Mouse (Mus musculus) heart, postnatal 0 days (tissue): ENCODE results near the gene Rfc4. TPM values are rescaled to one million over a fixed set of nuclear protein-coding genes. Genes with fewer than 3 reads are reported as not detected.
A peak's percentile ranks its signal among the peaks of the same experiment; 100 is the strongest.

Experiments used
- ATAC-seq: fragments of 200-750 bp; cut with Nextera tagmentation; 2 replicates; pipeline ENCODE4 v1.8.0; 2017; ENCODE audit warnings: low read depth, moderate number of reproducible peaks, moderate library complexity; ENCODE audit not compliant: insufficient read depth
- DNase-seq: peaks from one replicate; pipeline ENCODE4 v3.0.0-alpha.2; 2016; ENCODE audit warnings: low spot score
- H3K27ac ChIP-seq: fragments of 300-500 bp; sonication (generic); 2 replicates; pipeline ENCODE4 v1.5.1; 2014; ENCODE audit warnings: low read depth, mild to moderate bottlenecking
- H3K27me3 ChIP-seq: fragments of 300-500 bp; sonication (generic); 2 replicates; pipeline ENCODE4 v1.6.1; 2014; ENCODE audit warnings: low read length, mixed read lengths; ENCODE audit not compliant: control insufficient read depth, insufficient read depth
- H3K36me3 ChIP-seq: fragments of 300-500 bp; sonication (generic); replicated peaks from 2 replicates; pipeline ENCODE4 v1.6.1; 2014; ENCODE audit warnings: low read length, mixed read lengths; ENCODE audit not compliant: control insufficient read depth, insufficient read depth
- H3K4me1 ChIP-seq: fragments of 300-500 bp; sonication (generic); 2 replicates; pipeline ENCODE4 v1.6.1; 2014; ENCODE audit warnings: antibody characterized with exemption; ENCODE audit not compliant: control insufficient read depth, insufficient read depth
- H3K4me2 ChIP-seq: fragments of 300-500 bp; sonication (generic); 2 replicates; pipeline ENCODE4 v1.6.1; 2014; ENCODE audit warnings: low read depth, mild to moderate bottlenecking, low read length, moderate library complexity
- H3K4me3 ChIP-seq: fragments of 300-500 bp; sonication (generic); 2 replicates; pipeline ENCODE4 v1.5.1; 2014; ENCODE audit warnings: low read depth, low read length
- H3K9ac ChIP-seq: fragments of 300-500 bp; sonication (generic); replicated peaks from 2 replicates; pipeline ENCODE4 v1.6.1; 2014; ENCODE audit warnings: low read depth, low read length, mixed read lengths
- H3K9me3 ChIP-seq: fragments of 300-500 bp; sonication (generic); replicated peaks from 2 replicates; pipeline ENCODE4 v1.6.1; 2016; ENCODE audit warnings: low read length; ENCODE audit not compliant: control insufficient read depth
- CTCF ChIP-seq: IDR thresholded peaks from 2 replicates; pipeline ENCODE4 v1.5.1; 2016; ENCODE audit warnings: antibody characterized with exemption, control low read depth, low read depth
- EP300 ChIP-seq: IDR thresholded peaks from 2 replicates; pipeline ENCODE4 v1.6.1; 2016; ENCODE audit warnings: antibody characterized with exemption, low read depth
- WGBS: fragments of 180-500 bp; shearing (Covaris S2); extraction: QIAGEN DNeasy Blood & Tissue Kit; methylation state at CpG from one replicate; pipeline ENCODE4 v1.1.7; 2014; 5-methylcytosine and 5-hydroxymethylcytosine counted together
- polyA plus RNA-seq: library from polyadenylated mRNA; unstranded; fragments of >200 nt; fragmentation: Nextera tagmentation; extraction: Ambion mirVana; gene quantifications from 2 replicates; pipeline ENCODE4 v1.2.1, GENCODE M21; 2015
- total RNA-seq: library from RNA; depleted of rRNA; stranded (reverse); fragments of >200 nt; gene quantifications from 2 replicates; pipeline ENCODE4 v1.2.3, GENCODE M21; 2014; ENCODE audit warnings: low replicate concordance

Rfc4 gene
- total and polyA plus RNA-seq, 2 experiments from 2014 or later, result 16.8 to 38.1 TPM

DNA sequence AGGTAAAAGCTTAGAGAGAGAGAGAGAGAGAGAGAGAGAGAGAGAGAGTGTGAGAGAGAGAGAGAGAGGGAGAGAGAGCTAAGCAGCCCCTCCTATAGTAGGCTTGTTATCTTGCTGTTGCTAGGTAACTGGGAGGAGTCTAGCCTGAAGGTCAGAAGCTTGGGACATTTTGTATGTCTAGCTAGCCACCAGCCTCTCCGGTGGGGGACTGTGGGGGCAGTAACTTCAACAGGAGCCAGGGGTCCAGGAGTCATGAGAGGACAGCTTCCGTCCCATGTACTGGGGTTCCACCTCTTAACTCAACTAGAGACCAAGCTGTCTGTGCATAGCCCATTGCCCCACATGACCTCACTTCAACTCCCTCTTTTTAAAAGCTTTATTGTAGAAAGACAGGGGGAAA lies 31.4 kb upstream of the Rfc4 start:
- Histone ChIP-seq H3K4me1 (peaks cover 7% of the 10 kb centered on the region; the same call in 1 of the 2 replicates), H3K9me3 (no peaks in the 10 kb centered on the region), H3K27me3 (no peaks in the 10 kb centered on the region), H3K9ac (no peak overlapping the region), H3K4me3 (no peak overlapping the region), H3K4me2 (no peak overlapping the region), H3K36me3 (no peaks in the 10 kb centered on the region), H3K27ac (no peak overlapping the region)
- peak; percentile 77 for ATAC-seq
- DNase-seq, result no peak
- no peak for TF ChIP-seq EP300
- no peak for TF ChIP-seq CTCF
- WGBS, result 31% methylated on average over 2 of the region's 2 CpGs

DNA sequence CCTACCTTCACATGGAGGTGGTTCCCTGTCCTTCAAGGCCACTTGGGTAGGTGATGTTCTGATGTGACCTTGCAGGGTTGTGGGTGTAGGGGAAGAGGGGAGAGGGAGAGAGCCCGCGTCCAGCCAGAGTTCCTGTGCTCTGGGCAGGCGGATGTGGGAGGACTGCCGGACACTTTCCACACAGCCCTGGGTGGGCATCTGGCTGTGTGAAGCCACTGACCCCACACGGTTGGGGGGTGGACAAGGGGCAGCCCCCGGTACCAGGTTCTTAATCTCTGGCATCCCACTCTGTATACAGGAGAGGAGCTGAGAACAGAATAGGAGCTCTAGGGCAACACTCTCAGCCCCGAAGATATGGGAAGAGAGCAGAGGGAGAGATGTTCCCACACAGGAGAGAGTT lies 30.8 kb upstream of the Rfc4 start:
- ATAC-seq (no peak), DNase-seq (no peak)
- H3K27ac ChIP-seq, result no peak overlapping the region
- H3K4me3 ChIP-seq, result no peak overlapping the region
- no peak overlapping the region for H3K4me2 ChIP-seq
- H3K9me3 ChIP-seq, result no peaks in the 10 kb centered on the region
- no peak overlapping the region for H3K9ac ChIP-seq
- no peaks in the 10 kb centered on the region for H3K36me3 ChIP-seq
- H3K4me1 ChIP-seq, result peaks cover 7% of the 10 kb centered on the region; the same call in 1 of the 2 replicates
- TF ChIP-seq CTCF (no peak), EP300 (no peak)
- no peaks in the 10 kb centered on the region for H3K27me3 ChIP-seq
- 81% methylated on average over 7 of the region's 7 CpGs for WGBS

DNA sequence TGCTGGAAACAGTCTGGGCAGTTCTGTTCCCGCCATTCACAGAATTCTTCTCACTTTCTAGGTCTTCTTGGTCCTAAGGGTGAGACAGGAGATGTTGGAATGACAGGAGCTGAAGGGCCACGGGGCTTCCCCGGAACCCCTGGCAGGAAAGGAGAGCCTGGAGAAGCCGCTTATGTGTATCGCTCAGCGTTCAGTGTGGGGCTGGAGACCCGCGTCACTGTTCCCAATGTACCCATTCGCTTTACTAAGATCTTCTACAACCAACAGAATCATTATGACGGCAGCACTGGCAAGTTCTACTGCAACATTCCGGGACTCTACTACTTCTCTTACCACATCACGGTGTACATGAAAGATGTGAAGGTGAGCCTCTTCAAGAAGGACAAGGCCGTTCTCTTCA lies 29.5 kb upstream of the Rfc4 start:
- DNase-seq (no peak), ATAC-seq (no peak)
- Histone ChIP-seq H3K27me3 (no peaks in the 10 kb centered on the region), H3K36me3 (no peaks in the 10 kb centered on the region), H3K27ac (no peak overlapping the region), H3K4me2 (no peak overlapping the region), H3K9ac (no peak overlapping the region), H3K4me1 (peaks cover 7% of the 10 kb centered on the region; the same call in 1 of the 2 replicates), H3K4me3 (no peak overlapping the region), H3K9me3 (no peaks in the 10 kb centered on the region)
- TF ChIP-seq EP300 (no peak), CTCF (no peak)
- 93% methylated on average over 13 of the region's 13 CpGs for WGBS

DNA sequence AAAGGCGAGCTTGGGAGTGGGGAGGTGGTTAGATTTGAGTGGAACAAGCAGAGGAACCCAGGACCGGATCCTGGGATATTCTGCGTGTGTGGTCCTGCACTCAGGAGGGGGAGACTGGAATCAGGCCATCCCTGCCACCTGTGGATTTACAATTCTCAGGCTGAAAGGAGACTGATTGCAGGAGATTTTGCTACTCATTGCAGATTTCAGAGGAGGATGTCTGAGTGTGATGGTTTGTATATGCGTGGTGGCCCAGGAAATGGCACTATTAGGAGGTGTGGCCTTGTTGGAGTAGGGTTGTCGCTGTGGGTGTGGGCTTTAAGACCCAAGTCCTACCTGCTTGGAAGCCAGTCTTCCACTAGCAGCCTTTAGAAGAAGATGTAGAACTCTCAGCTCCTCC lies 26.7 kb upstream of the Rfc4 start:
- Histone ChIP-seq H3K36me3 (no peaks in the 10 kb centered on the region), H3K4me2 (no peak overlapping the region), H3K9me3 (no peaks in the 10 kb centered on the region), H3K4me3 (no peak overlapping the region), H3K4me1 (peaks cover 4% of the 10 kb centered on the region; the same call in 1 of the 2 replicates), H3K27ac (no peak overlapping the region), H3K9ac (no peak overlapping the region), H3K27me3 (no peaks in the 10 kb centered on the region)
- WGBS, result 83% methylated on average over 5 of the region's 5 CpGs
- DNase-seq, result no peak
- TF ChIP-seq EP300 (no peak), CTCF (no peak)
- ATAC-seq, result no peak

DNA sequence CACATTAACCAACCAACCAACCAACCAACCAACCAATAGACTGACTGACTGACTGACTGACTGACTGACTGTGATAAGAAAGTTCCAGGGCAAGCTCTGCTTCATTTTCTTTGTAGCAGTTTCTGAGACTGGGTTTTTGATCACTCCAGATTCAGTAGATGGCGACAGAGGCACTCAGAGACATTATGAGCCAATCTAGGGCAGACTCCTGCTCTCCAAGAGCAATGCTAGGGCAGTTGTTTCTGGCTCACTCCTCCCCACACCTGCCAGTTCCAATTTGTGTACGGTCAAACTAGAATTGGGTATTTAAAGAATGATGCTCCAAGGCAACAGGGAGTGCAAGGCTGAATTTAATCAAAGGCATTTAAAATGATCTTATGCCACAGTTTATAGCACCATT lies 23.9 kb upstream of the Rfc4 start:
- Histone ChIP-seq H3K4me1 (no peaks in the 10 kb centered on the region), H3K36me3 (no peaks in the 10 kb centered on the region), H3K27me3 (no peaks in the 10 kb centered on the region), H3K4me3 (no peak overlapping the region), H3K9me3 (no peaks in the 10 kb centered on the region), H3K27ac (no peak overlapping the region), H3K9ac (no peak overlapping the region), H3K4me2 (no peak overlapping the region)
- WGBS, result 5% methylated on average over 2 of the region's 2 CpGs
- ATAC-seq (peak; percentile 70), DNase-seq (peak; percentile 51)
- peak; percentile 72 for TF ChIP-seq CTCF
- TF ChIP-seq EP300, result no peak

- Histone ChIP-seq H3K9me3 (no peaks in the 10 kb centered on the region), H3K4me1 (0 out of 2 replicates have a peak, but pooled peaks cover 4% of the 10 kb centered on the region), H3K4me2 (no peak overlapping the region), H3K27ac (no peak overlapping the region), H3K27me3 (no peaks in the 10 kb centered on the region), H3K36me3 (no peaks in the 10 kb centered on the region), H3K9ac (no peak overlapping the region), H3K4me3 (no peak overlapping the region)
- ATAC-seq, result no peak
- TF ChIP-seq CTCF (no peak), EP300 (no peak)
- DNase-seq, result no peak
- 78% methylated on average over 8 of the region's 8 CpGs for WGBS
Measured at GRCm38 (mm10) chr16:23149396-23149795, 21.9 kb upstream of the Rfc4 start.
